Mouse (Mus musculus): ENCODE measurements around the gene Ccdc173.

Ccdc173 gene

GRCm38 (mm10) chr2:69790285-69790684 is 910 bp upstream of the Ccdc173 start:
- DNase-seq (ENCODE audit: low read depth, low spot score), result peak; percentile 66

GRCm38 (mm10) chr2:69788974-69789373 is 401 bp downstream of the Ccdc173 start:
- DNase-seq (ENCODE audit: low read depth, low spot score), result no peak

- no peak for DNase-seq (ENCODE audit: low read depth, low spot score)
Measured at GRCm38 (mm10) chr2:69778836-69779177, 10.6 kb downstream of the Ccdc173 start.

- DNase-seq (ENCODE audit: low read depth, low spot score), result no peak
Measured at GRCm38 (mm10) chr2:69777985-69778835, 11.2 kb downstream of the Ccdc173 start.

- no peak for DNase-seq (ENCODE audit: low read depth, low spot score)
Measured at GRCm38 (mm10) chr2:69773331-69773730, 16.0 kb downstream of the Ccdc173 start.

- no peak for DNase-seq (ENCODE audit: low read depth, low spot score)
Measured at GRCm38 (mm10) chr2:69764716-69765115, 24.7 kb downstream of the Ccdc173 start.

GRCm38 (mm10) chr2:69763340-69763739 is 26.0 kb downstream of the Ccdc173 start:
- no peak for DNase-seq (ENCODE audit: low read depth, low spot score)

GRCm38 (mm10) chr2:69760980-69761379 is 28.4 kb downstream of the Ccdc173 start:
- DNase-seq (ENCODE audit: low read depth, low spot score), result no peak

GRCm38 (mm10) chr2:69745091-69745490 is 44.3 kb downstream of the Ccdc173 start:
- DNase-seq (ENCODE audit: low read depth, low spot score), result no peak

GRCm38 (mm10) chr2:69723519-69723825 is 65.9 kb downstream of the Ccdc173 start:
- no peak for DNase-seq (ENCODE audit: low read depth, low spot score)

GRCm38 (mm10) chr2:69722650-69723518 is 66.5 kb downstream of the Ccdc173 start:
- DNase-seq (ENCODE audit: low read depth, low spot score), result peak; percentile 85

- no peak for DNase-seq (ENCODE audit: low read depth, low spot score)
Measured at GRCm38 (mm10) chr2:69722273-69722649, 67.1 kb downstream of the Ccdc173 start, which contains the start of gene Ppig. Gene Ppig (plus strand): TSS chr2:69722545.

- DNase-seq (ENCODE audit: low read depth, low spot score), result no peak
Measured at GRCm38 (mm10) chr2:69719121-69719520, 70.3 kb downstream of the Ccdc173 start.

- DNase-seq (ENCODE audit: low read depth, low spot score), result no peak
Measured at GRCm38 (mm10) chr2:69716483-69716882, 72.9 kb downstream of the Ccdc173 start.

GRCm38 (mm10) chr2:69714126-69714525 is 75.2 kb downstream of the Ccdc173 start:
- DNase-seq (ENCODE audit: low read depth, low spot score), result no peak

- DNase-seq (ENCODE audit: low read depth, low spot score), result no peak
Measured at GRCm38 (mm10) chr2:69713626-69714014, 75.8 kb downstream of the Ccdc173 start.

GRCm38 (mm10) chr2:69712981-69713625 is 76.3 kb downstream of the Ccdc173 start, which contains the start of gene Fastkd1:
Gene Fastkd1 (minus strand): TSS chr2:69713516.
- DNase-seq (ENCODE audit: low read depth, low spot score), result peak; percentile 79

- DNase-seq (ENCODE audit: low read depth, low spot score), result no peak
Measured at GRCm38 (mm10) chr2:69712171-69712570, 77.2 kb downstream of the Ccdc173 start.
